Mouse (Mus musculus) liver, postnatal 0 days (tissue): ENCODE data around the gene Sipa1.

Experiments
- CTCF ChIP-seq: sonication (generic); IDR thresholded peaks from 2 replicates; pipeline ENCODE4 v1.5.1; 2016; ENCODE audit warnings: antibody characterized with exemption, low read depth
- EP300 ChIP-seq: IDR thresholded peaks from 2 replicates; pipeline ENCODE4 v1.6.1; 2016; ENCODE audit warnings: antibody characterized with exemption, low read depth, mild to moderate bottlenecking

- TF ChIP-seq CTCF (no peak), EP300 (no peak)
Observed at GRCm38 (mm10) chr19:5636571-5637041, 26.9 kb downstream of the Sipa1 start.
